Mouse (Mus musculus) thymus, adult 2 months (tissue): ENCODE data around the gene Spon1.

Experiments
- CTCF ChIP-seq: fragments of 200-500 bp; IDR thresholded peaks from 2 replicates; pipeline ENCODE4 v1.5.1; 2012; ENCODE audit warnings: mild to moderate bottlenecking, control low read depth, low read length, moderate library complexity, borderline replicate concordance; ENCODE audit not compliant: control insufficient read depth, poor library complexity, insufficient read depth; ENCODE audit errors: extremely low read depth
- POLR2A ChIP-seq: fragments of 200-500 bp; IDR thresholded peaks from 2 replicates; pipeline ENCODE4 v1.6.1; 2012; ENCODE audit warnings: mild to moderate bottlenecking, low read length, control low read depth, moderate library complexity; ENCODE audit not compliant: control insufficient read depth, poor library complexity, insufficient read depth; ENCODE audit errors: extremely low read depth

- TF ChIP-seq CTCF (no peak), POLR2A (no peak)
Measured at GRCm38 (mm10) chr7:114087986-114088385, 322.2 kb downstream of the Spon1 start.
